Comparison of ENCODE assay signal across 14 mouse cellular contexts in genomic region chr3:79194111-79194793, GRCm38 (mm10).
DNase-seq lines count a peak whose midpoint lies in the region; ATAC-seq and TF ChIP-seq lines count a peak whose summit lies in the region.
"Had no signal": no experiment of that assay in that cellular context is flagged by ENCODE, and none has a peak within 500 bp of the region (broad histone marks: within the 10 kb centered on the region; RNA-seq: fewer than 3 reads in every experiment).

No protein-coding gene starts in this region.

- no peaks in the 10 kb centered on the region for H3K27me3 ChIP-seq in cerebellum, adult 2 months (ENCODE audit: control insufficient read depth, insufficient read depth, low read length)
- no peaks in the 10 kb centered on the region for H3K27me3 ChIP-seq in liver, embryonic 12.5 days (replicated peaks)
- H3K27me3 ChIP-seq: hindbrain, embryonic 12.5 days had no signal

- intact Hi-C loops in left cerebral cortex, adult 2 months (cut with DNase I) = no loop called here
- intact Hi-C loops in left cerebral cortex, postnatal 36 days (cut with DNase I) = loop anchor here (10.0 kb wide), 2 partner anchors 89 to 119 kb away; no protein-coding TSS in a partner anchor

- no peak for ATAC-seq in liver, embryonic 12.5 days

- H3K27ac ChIP-seq in cerebellum, adult 2 months (ENCODE audit: insufficient read depth, low read length) = 0 out of 2 replicates have a peak overlapping the region, but pooled peaks have one; percentile 19
- peak overlapping the region; percentile 51; the same call in 1 of the 2 replicates for H3K27ac ChIP-seq in left cerebral cortex, adult 2 months
- no peak overlapping the region for H3K27ac ChIP-seq in liver, embryonic 12.5 days
- H3K27ac ChIP-seq: hindbrain, embryonic 12.5 days; kidney, postnatal 0 days had no signal

- no peak overlapping the region for H3K4me3 ChIP-seq in cerebellum, adult 2 months (replicated peaks; ENCODE audit: insufficient read depth, low read depth, low read length)
- H3K4me3 ChIP-seq in left cerebral cortex, adult 2 months = no peak overlapping the region
- H3K4me3 ChIP-seq in liver, embryonic 12.5 days = no peak overlapping the region
- H3K4me3 ChIP-seq: hindbrain, embryonic 12.5 days had no signal

- DNase-seq in cerebellum, adult 2 months = no peak
- DNase-seq in cerebellum, adult 18-20 months = no peak
- DNase-seq in left cerebral cortex, adult 2 months (ENCODE audit: extremely low spot score in 1 of 2, low spot score in 2 of 2) = no peak
- no peak for DNase-seq in left cerebral cortex, postnatal 36 days (ENCODE audit: low spot score in 2 of 2)
- DNase-seq in heart, postnatal 4 days = peak; percentile 25
- peak; percentile 39 for DNase-seq in skeletal muscle tissue, adult 2 months (ENCODE audit: low read depth, low spot score)
- DNase-seq in urinary bladder, adult 2 months (ENCODE audit: low spot score) = no peak
- DNase-seq: right cerebral cortex, postnatal 4 days; thymus, adult 18-20 months had no signal

- TF ChIP-seq CTCF in cerebellum, adult 2 months (IDR thresholded peaks at IDR 0.05; ENCODE audit: borderline replicate concordance, insufficient read depth, low read depth, low read length) = no peak
- TF ChIP-seq CTCF in left cerebral cortex, adult 2 months (IDR thresholded peaks at IDR 0.05) = no peak

- no peak for TF ChIP-seq POLR2A in cerebellum, adult 2 months (IDR thresholded peaks at IDR 0.05; ENCODE audit: borderline replicate concordance, insufficient read depth, low read length)

- no peak overlapping the region for H3K9ac ChIP-seq in liver, embryonic 12.5 days
- H3K9ac ChIP-seq: hindbrain, embryonic 12.5 days had no signal

- 88% methylated on average over 8 of the region's 8 CpGs for WGBS in cerebellum, adult 2 months
- WGBS in liver, embryonic 12.5 days (ENCODE audit: insufficient replicate concordance) = 54% methylated on average over 8 of the region's 8 CpGs

- no peak overlapping the region for H3K4me2 ChIP-seq in liver, embryonic 12.5 days
- H3K4me2 ChIP-seq: hindbrain, embryonic 12.5 days; liver, embryonic 11.5 days had no signal

- no peaks in the 10 kb centered on the region for H3K9me3 ChIP-seq in liver, embryonic 12.5 days (replicated peaks)
- H3K9me3 ChIP-seq: G1E; hindbrain, embryonic 12.5 days had no signal

- H3K36me3 ChIP-seq in liver, embryonic 12.5 days = no peaks in the 10 kb centered on the region
- H3K36me3 ChIP-seq: hindbrain, embryonic 12.5 days had no signal

- H3K4me1 ChIP-seq in cerebellum, adult 2 months (ENCODE audit: control insufficient read depth, insufficient read depth, low read length) = peaks cover 24% of the 10 kb centered on the region
- H3K4me1 ChIP-seq in liver, embryonic 12.5 days = 0 out of 2 replicates have a peak, but pooled peaks cover 8% of the 10 kb centered on the region

Comparison
In these comparisons a context has a peak if more than half of its experiments do, and no peak if none do; other contexts are left out.
1. DNase-seq: peak in heart, postnatal 4 days (single experiment) and skeletal muscle tissue, adult 2 months (single experiment); none in cerebellum, adult 2 months (0 of 2), cerebellum, adult 18-20 months (0 of 2), left cerebral cortex, adult 2 months (0 of 2), left cerebral cortex, postnatal 36 days (0 of 2) and urinary bladder, adult 2 months (single experiment).